Mouse (Mus musculus) hindbrain, postnatal 0 days (tissue): Measurements from ENCODE around the gene Gm10803. TPM values are rescaled to one million over a fixed set of nuclear protein-coding genes. Genes with fewer than 3 reads are reported as not detected.
A peak's percentile ranks its signal among the peaks of the same experiment; 100 is the strongest.
"Not testable (repeated sequence)": the region's sequence is repeated elsewhere in the genome, so short reads cannot be mapped to it uniquely, and the experiment has no call there.

Source experiments
- ATAC-seq: fragments of 200-750 bp; cut with Nextera tagmentation; 2 replicates; pipeline ENCODE4 v1.8.0; 2017; ENCODE audit warnings: mild to moderate bottlenecking, moderate TSS enrichment, moderate library complexity
- DNase-seq: peaks from one replicate; pipeline ENCODE4 v3.0.0-alpha.2; 2015; ENCODE audit warnings: low spot score
- H3K27ac ChIP-seq: fragments of 300-500 bp; sonication (generic); 2 replicates; pipeline ENCODE4 v1.5.1; 2014; ENCODE audit warnings: mild to moderate bottlenecking
- H3K27me3 ChIP-seq: fragments of 300-500 bp; sonication (generic); 2 replicates; pipeline ENCODE4 v1.6.1; 2014; ENCODE audit warnings: low read length, mixed read lengths; ENCODE audit not compliant: insufficient read depth
- H3K36me3 ChIP-seq: fragments of 300-500 bp; sonication (generic); 2 replicates; pipeline ENCODE4 v1.6.1; 2014; ENCODE audit warnings: low read length, mixed read lengths; ENCODE audit not compliant: insufficient read depth
- H3K4me1 ChIP-seq: fragments of 300-500 bp; sonication (generic); 2 replicates; pipeline ENCODE4 v1.6.1; 2014; ENCODE audit warnings: antibody characterized with exemption, low read length, mixed read lengths; ENCODE audit not compliant: insufficient read depth
- H3K4me2 ChIP-seq: fragments of 300-500 bp; sonication (generic); 2 replicates; pipeline ENCODE4 v1.6.1; 2014; ENCODE audit warnings: low read depth, mild to moderate bottlenecking, low read length, moderate library complexity, mixed read lengths
- H3K4me3 ChIP-seq: fragments of 300-500 bp; sonication (generic); 2 replicates; pipeline ENCODE4 v1.5.1; 2014; ENCODE audit warnings: low read length
- H3K9ac ChIP-seq: fragments of 300-500 bp; sonication (generic); replicated peaks from 2 replicates; pipeline ENCODE4 v1.6.1; 2014; ENCODE audit warnings: mild to moderate bottlenecking, low read length, moderate library complexity, mixed read lengths
- H3K9me3 ChIP-seq: fragments of 300-500 bp; sonication (generic); 2 replicates; pipeline ENCODE4 v1.6.1; 2016; ENCODE audit warnings: low read length, mixed read lengths
- CTCF ChIP-seq: IDR thresholded peaks from 2 replicates; pipeline ENCODE4 v1.5.1; 2016; ENCODE audit warnings: antibody characterized with exemption, control low read depth, low read depth
- WGBS: fragments of 180-500 bp; shearing (Covaris S2); extraction: QIAGEN DNeasy Blood & Tissue Kit; methylation state at CpG from one replicate; pipeline ENCODE4 v1.1.7; 2014; 5-methylcytosine and 5-hydroxymethylcytosine counted together
- polyA plus RNA-seq: library from polyadenylated mRNA; unstranded; fragments of >200 nt; fragmentation: Nextera tagmentation; extraction: Ambion mirVana; gene quantifications from 2 replicates; pipeline ENCODE4 v1.2.1, GENCODE M21; 2015
- total RNA-seq: library from RNA; depleted of rRNA; stranded (reverse); fragments of >200 nt; gene quantifications from 2 replicates; pipeline ENCODE4 v1.2.3, GENCODE M21; 2014; rRNA removed

Gene Gm10803
- total RNA-seq (not detected in 2 replicates), polyA plus RNA-seq (not detected in 2 replicates)

DNA sequence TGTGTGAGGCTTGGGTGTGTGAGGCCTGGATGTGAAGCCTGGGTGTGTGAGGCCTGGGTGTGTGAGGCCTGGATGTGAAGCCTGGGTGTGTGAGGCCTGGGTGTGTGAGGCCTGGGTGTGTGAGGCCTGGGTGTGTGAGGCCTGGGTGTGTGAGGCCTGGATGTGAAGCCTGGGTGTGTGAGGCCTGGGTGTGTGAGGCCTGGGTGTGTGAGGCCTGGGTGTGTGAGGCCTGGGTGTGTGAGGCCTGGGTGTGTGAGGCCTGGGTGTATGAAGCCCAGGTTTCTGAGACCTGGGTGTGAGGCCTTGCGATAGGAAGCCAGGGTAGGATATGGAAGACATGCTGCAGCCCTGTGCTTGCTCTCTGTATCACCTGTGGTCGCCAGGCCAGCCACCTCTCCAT, at the start of gene Gm10803:
TSS of gene Gm10803 (plus strand) at position 301 of the 400 bp plus-strand sequence.
- not testable (repeated sequence) for H3K4me3 ChIP-seq, H3K4me2 ChIP-seq, H3K27ac ChIP-seq, DNase-seq, H3K27me3 ChIP-seq, H3K36me3 ChIP-seq, ATAC-seq, H3K9ac ChIP-seq, H3K9me3 ChIP-seq, H3K4me1 ChIP-seq
- WGBS, result 86% methylated on average over 2 of the region's 2 CpGs

DNA sequence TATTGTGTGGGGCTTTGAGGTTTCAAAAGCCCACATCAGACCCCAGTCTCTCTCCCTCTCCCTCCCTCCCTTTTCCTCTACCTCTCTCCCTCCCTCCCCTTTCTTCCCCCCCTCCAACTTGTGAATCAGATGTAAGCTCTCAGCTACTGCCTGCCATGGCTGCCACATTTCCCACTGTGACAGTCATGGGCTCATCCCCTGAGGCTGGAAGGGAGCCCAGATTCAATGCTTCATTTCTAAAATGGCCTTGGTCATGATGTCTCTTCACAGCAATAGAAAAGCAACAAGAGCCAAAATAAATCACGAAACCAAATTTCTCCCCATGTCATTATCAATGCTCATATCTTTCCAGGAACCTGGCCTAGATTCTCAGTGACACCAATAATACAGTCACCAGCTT, 49.5 kb upstream of the Gm10803 start:
- ATAC-seq, result no peak
- WGBS, result 63% methylated on average over 1 of the region's 1 CpGs

DNA sequence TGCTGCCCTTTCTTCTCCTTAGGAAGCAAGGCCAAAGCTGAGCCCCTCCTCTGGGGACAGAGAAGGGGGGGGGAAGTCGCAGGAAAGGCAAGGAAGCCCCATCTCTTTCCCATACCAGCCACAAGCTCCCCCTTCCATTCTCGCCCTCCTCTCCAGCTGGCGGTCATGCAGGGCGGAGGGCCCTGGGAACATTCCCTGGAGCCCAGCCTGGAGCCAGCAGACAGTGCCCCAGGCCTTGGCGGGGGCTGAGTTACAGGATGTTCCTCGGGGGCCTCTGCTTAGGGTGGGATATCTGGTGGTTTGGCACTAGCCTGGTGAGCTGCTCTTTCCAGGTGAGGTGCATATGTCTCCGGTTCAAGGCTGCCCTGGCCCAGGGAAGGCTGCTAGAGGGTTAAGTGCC, 48.2 kb upstream of the Gm10803 start:
- no peaks in the 10 kb centered on the region for H3K9me3 ChIP-seq
- H3K27me3 ChIP-seq, result no peaks in the 10 kb centered on the region
- no peak for DNase-seq
- peaks cover 8% of the 10 kb centered on the region for H3K4me1 ChIP-seq
- H3K9ac ChIP-seq, result no peak overlapping the region
- 49% methylated on average over 7 of the region's 7 CpGs for WGBS
- ATAC-seq, result peak; percentile 49; the same call in 1 of the 2 replicates
- no peaks in the 10 kb centered on the region for H3K36me3 ChIP-seq
- no peak for TF ChIP-seq CTCF
- no peak overlapping the region for H3K4me3 ChIP-seq
- no peak overlapping the region for H3K4me2 ChIP-seq
- no peak overlapping the region for H3K27ac ChIP-seq

More for the DNA sequence above, 49.5 kb upstream of the Gm10803 start:
- no peak for DNase-seq
- Histone ChIP-seq H3K4me3 (no peak overlapping the region), H3K9ac (no peak overlapping the region), H3K36me3 (no peaks in the 10 kb centered on the region), H3K27ac (no peak overlapping the region), H3K27me3 (no peaks in the 10 kb centered on the region), H3K9me3 (no peaks in the 10 kb centered on the region), H3K4me1 (peaks cover 8% of the 10 kb centered on the region), H3K4me2 (no peak overlapping the region)
- TF ChIP-seq CTCF, result no peak

DNA sequence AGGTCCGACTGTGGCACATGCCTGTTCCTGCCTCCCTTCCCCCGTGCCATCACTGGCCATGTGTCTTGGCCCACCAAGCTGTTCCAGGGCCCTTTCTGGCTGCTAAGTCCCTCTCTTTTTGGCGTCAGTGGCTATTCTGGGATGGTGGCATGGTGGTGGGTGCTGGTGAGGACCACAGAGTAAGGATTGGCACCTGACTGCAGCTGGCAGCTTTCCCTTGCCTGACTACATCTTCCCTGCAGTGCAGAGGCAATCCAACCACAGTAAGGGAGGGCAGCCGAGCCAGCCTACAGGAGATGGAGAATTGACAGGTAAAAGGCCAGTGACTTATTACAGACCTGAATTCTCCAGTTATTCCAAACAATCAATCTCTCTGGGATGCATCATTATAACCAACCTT, 45.1 kb upstream of the Gm10803 start:
- no peak for DNase-seq

DNA sequence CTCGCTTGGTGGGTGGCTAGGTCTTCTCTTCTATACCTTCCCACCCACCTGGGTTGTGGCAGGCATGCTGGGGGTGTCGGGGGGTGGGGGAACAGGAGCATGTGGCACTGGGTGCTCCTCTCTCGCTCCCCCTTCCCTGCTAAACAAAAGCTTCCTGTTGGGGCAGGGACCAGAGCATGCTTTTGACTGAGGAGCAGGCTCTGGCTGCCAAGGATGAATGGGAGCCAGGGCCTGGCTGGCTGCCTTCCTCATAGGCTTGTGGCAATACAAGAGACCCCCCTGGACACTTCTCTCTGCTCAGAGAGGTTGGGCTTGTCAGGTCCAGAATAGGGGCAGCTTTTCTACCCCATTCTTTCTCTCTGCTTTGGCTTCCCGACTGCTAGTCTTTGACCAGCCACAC, 39.3 kb upstream of the Gm10803 start:
- Histone ChIP-seq H3K4me3 (no peak overlapping the region), H3K4me1 (no peaks in the 10 kb centered on the region), H3K9me3 (no peaks in the 10 kb centered on the region), H3K9ac (no peak overlapping the region), H3K27ac (no peak overlapping the region), H3K27me3 (no peaks in the 10 kb centered on the region), H3K4me2 (no peak overlapping the region), H3K36me3 (no peaks in the 10 kb centered on the region)
- peak; percentile 72 for ATAC-seq
- TF ChIP-seq CTCF, result no peak
- DNase-seq, result peak; percentile 85
- 34% methylated on average over 4 of the region's 4 CpGs for WGBS

More for the DNA sequence above, 45.1 kb upstream of the Gm10803 start:
- Histone ChIP-seq H3K9me3 (no peaks in the 10 kb centered on the region), H3K4me1 (peaks cover 8% of the 10 kb centered on the region), H3K4me3 (no peak overlapping the region), H3K27ac (no peak overlapping the region), H3K27me3 (no peaks in the 10 kb centered on the region), H3K36me3 (no peaks in the 10 kb centered on the region), H3K4me2 (no peak overlapping the region), H3K9ac (no peak overlapping the region)
- ATAC-seq, result no peak
- no peak for TF ChIP-seq CTCF
- WGBS, result 66% methylated on average over 4 of the region's 4 CpGs

DNA sequence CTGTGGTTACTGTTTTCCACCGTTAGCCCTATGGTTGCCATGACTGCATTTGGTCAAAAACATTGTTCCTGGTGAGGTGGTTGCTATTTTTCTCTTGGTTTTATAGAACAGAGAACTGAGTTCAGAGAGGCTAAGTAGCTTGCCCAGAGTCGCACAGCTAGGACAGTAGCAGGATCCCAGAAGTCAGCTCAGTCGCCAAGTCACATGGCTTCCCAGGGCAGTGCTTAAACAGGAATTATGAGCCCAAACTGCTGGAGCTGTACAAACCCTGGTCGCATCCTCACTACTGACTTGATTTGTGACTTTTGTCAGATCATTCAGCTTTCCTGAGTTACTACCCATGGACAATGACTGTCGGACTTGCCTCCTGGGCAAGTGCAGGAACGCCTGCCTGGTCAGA, 38.8 kb upstream of the Gm10803 start:
- Histone ChIP-seq H3K4me2 (peak overlapping the region; percentile 8; the same call in 1 of the 2 replicates), H3K4me1 (no peaks in the 10 kb centered on the region), H3K27ac (peak overlapping the region; percentile 37), H3K36me3 (no peaks in the 10 kb centered on the region), H3K4me3 (no peak overlapping the region), H3K9me3 (no peaks in the 10 kb centered on the region), H3K9ac (no peak overlapping the region), H3K27me3 (no peaks in the 10 kb centered on the region)
- peak; percentile 13; the same call in 1 of the 2 replicates for ATAC-seq
- TF ChIP-seq CTCF, result no peak
- WGBS, result 35% methylated on average over 6 of the region's 6 CpGs
- DNase-seq, result no peak

DNA sequence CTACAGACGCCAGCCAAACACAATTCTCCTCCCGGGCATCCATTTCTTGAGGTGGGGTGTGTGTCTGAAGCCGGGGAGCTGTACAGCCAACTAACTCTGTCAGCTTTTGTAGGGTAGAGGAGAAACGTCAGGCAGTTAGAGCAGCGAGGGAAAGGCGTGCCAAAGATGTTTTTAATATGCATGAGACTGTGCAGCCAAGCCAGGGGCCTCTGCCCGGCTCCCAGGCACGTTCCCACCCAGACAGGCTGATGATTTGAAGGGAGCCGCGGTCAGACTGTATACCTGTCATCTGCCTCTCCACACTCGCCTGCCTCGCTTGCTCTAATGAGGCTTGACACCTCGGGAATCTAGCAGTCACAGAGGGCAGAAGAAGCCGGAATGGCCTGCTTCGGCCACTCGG, 38.4 kb upstream of the Gm10803 start:
- DNase-seq (peak; percentile 47), ATAC-seq (peak; percentile 63; the same call in 1 of the 2 replicates)
- Histone ChIP-seq H3K4me1 (no peaks in the 10 kb centered on the region), H3K4me2 (peak overlapping the region; percentile 8; the same call in 1 of the 2 replicates), H3K27ac (peak overlapping the region; percentile 37), H3K9me3 (no peaks in the 10 kb centered on the region), H3K4me3 (no peak overlapping the region), H3K27me3 (no peaks in the 10 kb centered on the region), H3K9ac (no peak overlapping the region), H3K36me3 (no peaks in the 10 kb centered on the region)
- TF ChIP-seq CTCF, result no peak
- 22% methylated on average over 16 of the region's 16 CpGs for WGBS
